Mouse (Mus musculus) heart, postnatal 36 days (tissue): ENCODE measurements at regions not wholly inside any gene's neighbourhood (a gene's known extent, or its start where the extent isn't known, plus 50 kb on each side); places are given as distances from the start of the nearest gene placed in this dataset.

Experiments
- DNase-seq, 2 experiments: peaks; one replicate each; pipeline ENCODE4 v3.0.0; 2021 to 2022
- intact Hi-C: fragments of 180-260 bp; cut with DNase I; formaldehyde crosslinking; loops from one replicate; pipeline ENCODE4 v1.15.1; 2025

- DNase-seq: no peak
- intact Hi-C loops: no loop called here
These were observed 165.3 kb upstream of the Lrrc3b start for GRCm38 (mm10) chr14:15603954-15604523.

- intact Hi-C loops: no loop called here
- no peak for DNase-seq
These were observed 171.4 kb upstream of the Lrrc3b start for GRCm38 (mm10) chr14:15610166-15610565.

GRCm38 (mm10) chr14:15634581-15634980 is 195.8 kb upstream of the Lrrc3b start:
- DNase-seq: no peak
- intact Hi-C loops: no loop called here

- intact Hi-C loops: no loop called here
These were observed 198.9 kb upstream of the Lrrc3b start for GRCm38 (mm10) chr14:15637681-15638080.

GRCm38 (mm10) chr14:15638869-15639268 is 200.1 kb upstream of the Lrrc3b start:
- no peak for DNase-seq
- intact Hi-C loops: no loop called here

More at GRCm38 (mm10) chr14:15637681-15638080, 198.9 kb upstream of the Lrrc3b start:
- no peak for DNase-seq

GRCm38 (mm10) chr14:15660886-15661285 is 222.1 kb upstream of the Lrrc3b start:
- intact Hi-C loops: no loop called here
- DNase-seq: no peak

- intact Hi-C loops: no loop called here
- DNase-seq: no peak
These were observed 233.5 kb upstream of the Lrrc3b start for GRCm38 (mm10) chr14:15672292-15672691.

GRCm38 (mm10) chr14:15677218-15677617 is 238.4 kb upstream of the Lrrc3b start:
- intact Hi-C loops: no loop called here
- no peak for DNase-seq

GRCm38 (mm10) chr14:15679456-15679855 is 240.7 kb upstream of the Lrrc3b start:
- intact Hi-C loops: no loop called here
- DNase-seq: no peak

GRCm38 (mm10) chr14:15698001-15698400 is 259.2 kb upstream of the Lrrc3b start:
- no peak for DNase-seq
- intact Hi-C loops: no loop called here

- intact Hi-C loops: no loop called here
- DNase-seq: no peak
These were observed 259.8 kb upstream of the Lrrc3b start for GRCm38 (mm10) chr14:15698607-15699006.

- DNase-seq: no peak
- intact Hi-C loops: no loop called here
These were observed 283.3 kb upstream of the Lrrc3b start for GRCm38 (mm10) chr14:15722135-15722534.

- DNase-seq: no peak
- intact Hi-C loops: no loop called here
These were observed 307.9 kb upstream of the Lrrc3b start for GRCm38 (mm10) chr14:15746629-15747238.

- intact Hi-C loops: no loop called here
- no peak for DNase-seq
These were observed 331.2 kb upstream of the Lrrc3b start for GRCm38 (mm10) chr14:15769846-15770448.

- DNase-seq: no peak
- intact Hi-C loops: loop anchor here (5.0 kb wide), 1 partner anchor 132 kb away; no protein-coding TSS in a partner anchor
These were observed 345.9 kb upstream of the Lrrc3b start for GRCm38 (mm10) chr14:15784727-15785126.

- intact Hi-C loops: no loop called here
- peak in 1 of 2 experiments; percentile 10 for DNase-seq
These were observed 346.4 kb upstream of the Lrrc3b start for GRCm38 (mm10) chr14:15785230-15785629.

GRCm38 (mm10) chr14:15795698-15796097 is 356.9 kb upstream of the Lrrc3b start:
- intact Hi-C loops: loop anchor here (10.0 kb wide), 1 partner anchor 271 kb away; no protein-coding TSS in a partner anchor
- DNase-seq: no peak

GRCm38 (mm10) chr14:15797019-15797418 is 358.2 kb upstream of the Lrrc3b start:
- DNase-seq: no peak
- intact Hi-C loops: loop anchor here (10.0 kb wide), 1 partner anchor 272 kb away; no protein-coding TSS in a partner anchor

- intact Hi-C loops: loop anchor here (5.0 kb wide), 1 partner anchor 364 kb away; the partner anchor contains the start of gene Lrrc3b
- DNase-seq: no peak
These were observed 362.8 kb upstream of the Lrrc3b start for GRCm38 (mm10) chr14:15801477-15802099.

GRCm38 (mm10) chr14:15809083-15809482 is 370.3 kb upstream of the Lrrc3b start:
- no peak for DNase-seq
- intact Hi-C loops: no loop called here

- no peak for DNase-seq
- intact Hi-C loops: no loop called here
These were observed 402.7 kb upstream of the Lrrc3b start for GRCm38 (mm10) chr14:15841390-15842023.
